Mouse (Mus musculus) lung, adult 2 months (tissue): ENCODE results near the gene Mms22l.

Experiments
- CTCF ChIP-seq: fragments of 200-500 bp; IDR thresholded peaks from 2 replicates; pipeline ENCODE4 v1.5.1; 2011; ENCODE audit warnings: mild to moderate bottlenecking, low read length, control low read depth; ENCODE audit not compliant: insufficient read depth
- POLR2A ChIP-seq: fragments of 200-500 bp; IDR thresholded peaks from 2 replicates; pipeline ENCODE4 v1.6.1; 2011; ENCODE audit warnings: low read depth, mild to moderate bottlenecking, control low read depth, low read length, borderline replicate concordance; ENCODE audit errors: extremely low read depth

GRCm38 (mm10) chr4:24598637-24599036 is 102.4 kb downstream of the Mms22l start:
- TF ChIP-seq CTCF (no peak), POLR2A (no peak)
